Mouse (Mus musculus): ENCODE results near the gene Fbxw8. TPM values are rescaled to one million over a fixed set of nuclear protein-coding genes. Genes with fewer than 3 reads are reported as not detected.

Gene Fbxw8
- polyA plus RNA-seq, 1 experiment: 30.9 TPM

- DNase-seq (ENCODE audit: low spot score): no peak
Measured at GRCm38 (mm10) chr5:118019905-118020304, 135.4 kb downstream of the Fbxw8 start.

- no peak for DNase-seq (ENCODE audit: low spot score)
Measured at GRCm38 (mm10) chr5:118017527-118017926, 137.7 kb downstream of the Fbxw8 start.

GRCm38 (mm10) chr5:118015669-118016068, 139.6 kb downstream of the Fbxw8 start:
- no peak for DNase-seq (ENCODE audit: low spot score)

- DNase-seq (ENCODE audit: low spot score): no peak
Measured at GRCm38 (mm10) chr5:118015028-118015427, 140.2 kb downstream of the Fbxw8 start.

Other genes starting within 250 kb of the Fbxw8 start
- gene Fbxo21, start 178.7 kb downstream of the Fbxw8 start, polyA plus RNA-seq (2012; rRNA removed): 35.1 and 36.9 TPM in 2 replicates
- gene Tesc, start 127.7 kb downstream of the Fbxw8 start, polyA plus RNA-seq (2012; rRNA removed): 1.5 and 2.0 TPM in 2 replicates
- gene Hrk, start 9.2 kb upstream of the Fbxw8 start, polyA plus RNA-seq (2012; rRNA removed): 0.01 TPM in 2 replicates
- 3.7 and 4.3 TPM in 2 replicates for gene Rnft2, start 89.7 kb upstream of the Fbxw8 start, polyA plus RNA-seq (2012; rRNA removed)
- gene 2410131K14Rik, start 89.8 kb upstream of the Fbxw8 start, polyA plus RNA-seq (2012; rRNA removed): 9.9 and 10.3 TPM in 2 replicates

Measured in urinary bladder, adult 2 months (tissue).